Mouse (Mus musculus): ENCODE measurements around the gene Rhbdf2. TPM values are rescaled to one million over a fixed set of nuclear protein-coding genes. Genes with fewer than 3 reads are reported as not detected.

The Rhbdf2 gene
- 2.7 and 4.4 TPM in 2 replicates for polyA plus RNA-seq (2012; rRNA removed)

GRCm38 (mm10) chr11:116626299-116627071 lies at the start of gene Rhbdf2:
Rhbdf2 (minus strand) TSS chr11:116627019.

GRCm38 (mm10) chr11:116654255-116654821 lies 27.5 kb upstream of the Rhbdf2 start, which contains the start of gene Cygb:
Cygb (minus strand) TSS chr11:116654313.

GRCm38 (mm10) chr11:116653234-116653633 lies 26.4 kb upstream of the Rhbdf2 start, which contains the start of gene Prcd:
Prcd (plus strand) TSS chr11:116653534.

GRCm38 (mm10) chr11:116586310-116586709 lies 40.5 kb downstream of the Rhbdf2 start, which contains the start of gene Aanat:
Aanat (plus strand) TSS chr11:116586432.

GRCm38 (mm10) chr11:116581376-116581814 lies 45.4 kb downstream of the Rhbdf2 start, which contains the start of gene Ube2o:
Ube2o (minus strand) TSS chr11:116581447.

Other genes with a start within 250 kb of the Rhbdf2 start
- 65.3 and 65.5 TPM in 2 replicates for gene Rnf157, start 214.0 kb downstream of the Rhbdf2 start, polyA plus RNA-seq (2012; rRNA removed)
- gene Ubald2, start 192.9 kb downstream of the Rhbdf2 start, polyA plus RNA-seq (2012; rRNA removed), result 167 and 198 TPM in 2 replicates
- gene Qrich2, start 160.8 kb downstream of the Rhbdf2 start, polyA plus RNA-seq (2012; rRNA removed), result 0.09 and 0.10 TPM in 2 replicates
- 115 and 129 TPM in 2 replicates for gene Prpsap1, start 132.8 kb downstream of the Rhbdf2 start, polyA plus RNA-seq (2012; rRNA removed)
- gene Sphk1, start 96.1 kb downstream of the Rhbdf2 start, polyA plus RNA-seq (2012; rRNA removed), result 2.5 and 5.0 TPM in 2 replicates
- gene Ube2o, start 45.6 kb downstream of the Rhbdf2 start, polyA plus RNA-seq (2012; rRNA removed), result 53.7 and 55.0 TPM in 2 replicates
- 0.64 and 1.6 TPM in 2 replicates for gene Aanat, start 40.6 kb downstream of the Rhbdf2 start, polyA plus RNA-seq (2012; rRNA removed)
- gene Prcd, start 26.5 kb upstream of the Rhbdf2 start, polyA plus RNA-seq (2012; rRNA removed), result 1.3 TPM in 2 replicates
- gene Cygb, start 27.3 kb upstream of the Rhbdf2 start, polyA plus RNA-seq (2012; rRNA removed), result 16.4 and 18.1 TPM in 2 replicates
- not detected in 2 replicates for gene St6galnac1, start 148.5 kb upstream of the Rhbdf2 start, polyA plus RNA-seq (2012; rRNA removed)
- gene Mxra7, start 201.0 kb upstream of the Rhbdf2 start, polyA plus RNA-seq (2012; rRNA removed), result 17.7 and 26.6 TPM in 2 replicates
- 54.5 and 57.0 TPM in 2 replicates for gene Mettl23, start 216.3 kb upstream of the Rhbdf2 start, polyA plus RNA-seq (2012; rRNA removed)
- gene Jmjd6, start 216.4 kb upstream of the Rhbdf2 start, polyA plus RNA-seq (2012; rRNA removed), result 56.7 and 60.6 TPM in 2 replicates
- 35.3 and 37.5 TPM in 2 replicates for gene Mfsd11, start 225.4 kb upstream of the Rhbdf2 start, polyA plus RNA-seq (2012; rRNA removed)
- gene Srsf2, start 226.1 kb upstream of the Rhbdf2 start, polyA plus RNA-seq (2012; rRNA removed), result 693 and 739 TPM in 2 replicates

Data from central nervous system, embryonic 14 days (tissue).